Mouse (Mus musculus) heart, postnatal 10 days (tissue): ENCODE results near the gene Gm4871. TPM values are rescaled to one million over a fixed set of nuclear protein-coding genes. Genes with fewer than 3 reads are reported as not detected.
A peak's percentile ranks its signal among the peaks of the same experiment; 100 is the strongest.
"Not testable (repeated sequence)": the region's sequence is repeated elsewhere in the genome, so short reads cannot be mapped to it uniquely, and the experiment has no call there.

Experiments
- DNase-seq, 2 experiments: peaks; one replicate each; pipeline ENCODE4 v3.0.0; 2021
- intact Hi-C: fragments of 180-260 bp; cut with DNase I; formaldehyde crosslinking; loops from one replicate; pipeline ENCODE4 v1.15.1; 2025
- total RNA-seq, 2 experiments: library from RNA; stranded (reverse); gene quantifications; 2 replicates each; pipeline ENCODE4 v1.2.3; 2021

Gene Gm4871
- not detected for total RNA-seq

DNA sequence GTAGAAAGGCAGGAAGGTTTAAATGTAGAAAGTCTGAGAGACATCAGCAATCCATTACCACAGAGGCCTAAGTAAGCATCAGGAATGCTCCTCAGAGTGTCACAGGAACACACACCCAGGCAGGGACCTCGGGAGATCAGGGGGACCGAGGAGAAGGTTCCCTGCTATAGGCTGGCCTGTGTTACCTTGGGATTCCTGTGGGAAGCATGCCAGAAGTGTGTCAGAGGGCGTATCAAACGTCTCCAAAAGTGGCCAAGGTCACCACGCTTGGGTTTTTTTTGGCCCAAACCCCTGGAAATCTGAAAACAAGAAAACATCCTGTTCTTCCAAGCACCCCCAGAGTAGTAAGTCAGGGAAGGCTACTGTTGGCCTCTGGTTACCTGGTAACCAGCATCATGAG, at the start of gene Gm4871:
Gm4871 (minus strand) TSS at position 364 of the 400 bp plus-strand sequence.
- DNase-seq, intact Hi-C loops: not testable (repeated sequence)

DNA sequence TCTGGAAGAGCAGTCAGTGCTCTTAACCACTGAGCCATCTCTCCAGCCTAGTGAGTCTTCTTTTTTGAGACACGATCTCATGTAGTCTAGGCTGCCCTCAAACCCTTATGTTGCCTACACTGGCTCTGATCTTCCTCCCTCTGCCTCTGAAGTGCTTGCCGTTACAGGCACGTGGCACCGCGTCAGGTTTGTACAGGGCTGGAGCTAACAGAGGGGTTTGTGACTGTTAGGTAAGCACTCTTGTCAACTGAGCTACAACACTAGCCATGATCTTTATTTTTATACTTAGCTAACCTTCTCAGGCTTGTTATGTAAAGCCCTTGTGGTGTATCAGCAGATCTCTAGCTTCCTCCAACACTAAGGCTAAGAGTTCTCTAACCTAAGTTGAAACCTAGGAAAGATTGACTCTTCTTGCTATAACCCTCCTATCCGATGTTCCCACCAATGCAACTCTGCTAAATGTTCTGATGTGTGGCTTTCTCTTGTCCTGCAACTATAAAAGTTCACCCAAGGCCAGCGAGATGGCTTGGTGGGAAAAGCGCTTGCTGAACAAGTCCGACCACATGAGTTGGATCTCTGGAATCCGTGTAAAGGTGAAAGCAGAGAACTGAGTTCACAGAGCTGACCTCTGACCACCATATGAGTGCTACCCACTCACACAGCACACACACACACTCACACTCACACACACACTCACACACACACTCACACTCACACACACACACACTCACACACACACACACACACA, 49.5 kb upstream of the Gm4871 start:
- DNase-seq, result no peak
- intact Hi-C loops, result loop anchor here (10.0 kb wide), 1 partner anchor 187 kb away; no protein-coding TSS in a partner anchor

DNA sequence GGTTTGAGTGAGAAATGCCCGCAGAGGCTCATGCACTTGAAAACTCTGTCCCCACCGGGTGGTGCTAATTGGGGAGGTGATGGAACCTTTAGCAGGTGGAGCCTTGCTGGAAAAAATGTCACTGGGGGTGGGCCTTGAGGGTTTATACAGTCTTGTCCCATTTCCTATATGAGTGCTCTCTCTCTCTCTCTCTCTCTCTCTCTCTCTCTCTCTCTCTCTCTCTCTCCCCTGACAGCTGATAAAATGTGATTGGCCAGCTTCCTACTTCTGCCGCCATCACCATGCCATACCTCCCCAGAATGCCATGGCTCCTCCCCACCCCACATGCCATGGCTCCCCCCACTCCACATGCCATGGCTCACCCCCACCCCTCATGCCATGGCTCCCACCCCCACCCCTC, 42.5 kb upstream of the Gm4871 start:
- intact Hi-C loops, result no loop called here
- no peak for DNase-seq

DNA sequence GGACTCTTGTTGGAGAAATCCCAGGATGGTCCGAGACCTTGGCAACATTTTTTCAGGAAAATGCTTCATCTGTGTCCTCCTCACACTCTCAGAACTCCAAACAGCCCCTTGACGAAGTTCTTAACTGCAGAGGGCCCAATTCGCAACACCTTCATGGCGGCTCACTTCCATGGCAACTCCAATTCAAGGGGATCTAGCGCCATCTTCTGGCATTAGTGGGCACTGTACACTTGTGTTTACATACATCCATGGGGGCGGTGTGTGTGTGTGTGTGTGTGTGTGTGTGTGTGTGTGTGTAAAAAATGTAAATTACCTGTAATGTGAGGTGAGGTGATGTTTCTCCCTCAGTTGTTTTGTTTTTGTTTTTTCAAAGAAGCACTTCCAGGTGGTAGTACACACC, 38.8 kb upstream of the Gm4871 start:
- DNase-seq, result no peak
- intact Hi-C loops, result loop anchor here (5.0 kb wide), 1 partner anchor 69 kb away; no protein-coding TSS in a partner anchor

DNA sequence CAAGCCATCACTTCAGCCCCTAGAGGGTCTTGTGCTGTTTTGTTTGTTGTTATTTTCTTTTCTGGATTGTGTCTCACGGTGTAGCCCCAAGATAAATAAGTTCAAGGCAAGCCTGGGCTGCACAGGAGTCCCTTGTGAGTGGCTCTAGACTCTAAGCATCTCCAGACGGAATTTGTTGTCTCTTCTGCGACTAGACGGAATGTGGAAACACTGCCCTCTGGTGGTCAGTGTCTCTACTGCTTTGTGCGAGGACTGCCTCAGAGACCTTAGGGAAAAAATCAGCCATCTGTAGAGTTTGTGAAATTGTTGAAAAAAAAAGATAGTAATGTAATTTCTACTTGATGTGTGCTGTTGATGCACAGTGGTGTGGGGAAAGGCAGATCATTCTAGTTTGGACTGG, 37.2 kb upstream of the Gm4871 start:
- intact Hi-C loops, result loop anchor here (5.0 kb wide), 2 partner anchors 52 to 67 kb away; no protein-coding TSS in a partner anchor
- DNase-seq, result peak; percentile 71 to 87

DNA sequence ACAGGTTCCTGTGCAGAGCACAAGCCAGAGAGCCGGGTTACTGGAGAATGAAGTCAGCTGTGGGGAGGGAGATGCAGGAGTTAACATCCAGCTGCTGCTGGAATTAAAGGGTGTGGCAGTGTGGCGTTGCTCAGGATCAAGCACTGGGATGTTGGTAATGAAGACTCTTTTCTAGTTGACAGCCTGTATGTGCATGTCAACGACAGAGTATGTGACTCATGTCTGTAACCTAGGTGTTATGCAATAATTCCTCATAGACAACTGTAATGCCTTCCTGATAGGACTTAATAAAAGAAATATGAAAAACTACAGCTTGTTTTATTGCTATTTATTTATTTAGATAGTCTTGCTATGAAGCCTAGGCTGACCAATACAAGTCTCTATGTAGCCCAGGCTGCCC, 36.3 kb upstream of the Gm4871 start:
- no peak for DNase-seq
- intact Hi-C loops, result loop anchor here (5.0 kb wide), 1 partner anchor 52 kb away; no protein-coding TSS in a partner anchor

DNA sequence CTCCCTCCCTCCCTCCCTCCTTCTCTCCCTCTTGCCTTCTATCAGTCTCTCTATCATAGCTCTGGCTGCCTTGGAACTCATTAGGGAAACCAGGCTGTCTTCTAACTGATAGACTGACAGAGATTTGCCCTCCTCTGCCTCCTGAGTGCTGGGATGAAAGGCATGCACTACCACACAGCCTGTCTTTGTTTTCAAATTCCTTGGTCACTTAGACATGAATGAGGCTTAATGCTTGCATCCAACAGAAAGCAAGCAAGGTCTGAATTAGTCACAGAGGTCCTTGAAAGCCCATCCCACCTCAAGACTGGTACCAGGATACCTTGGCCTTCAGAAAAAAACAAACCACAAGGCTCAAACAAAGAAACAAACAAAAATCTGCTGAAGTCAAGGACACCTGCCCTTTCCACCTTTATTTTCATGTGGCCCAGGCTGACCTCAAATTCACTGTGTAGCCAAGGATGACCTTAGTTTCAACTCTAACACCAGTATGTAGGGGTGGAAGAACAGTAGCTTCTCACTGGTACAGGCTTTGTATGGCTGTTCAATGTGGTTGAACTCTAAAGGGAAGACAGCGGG, 32.3 kb upstream of the Gm4871 start:
- intact Hi-C loops, result loop anchor here (5.0 kb wide), 1 partner anchor 48 kb away; no protein-coding TSS in a partner anchor

DNA sequence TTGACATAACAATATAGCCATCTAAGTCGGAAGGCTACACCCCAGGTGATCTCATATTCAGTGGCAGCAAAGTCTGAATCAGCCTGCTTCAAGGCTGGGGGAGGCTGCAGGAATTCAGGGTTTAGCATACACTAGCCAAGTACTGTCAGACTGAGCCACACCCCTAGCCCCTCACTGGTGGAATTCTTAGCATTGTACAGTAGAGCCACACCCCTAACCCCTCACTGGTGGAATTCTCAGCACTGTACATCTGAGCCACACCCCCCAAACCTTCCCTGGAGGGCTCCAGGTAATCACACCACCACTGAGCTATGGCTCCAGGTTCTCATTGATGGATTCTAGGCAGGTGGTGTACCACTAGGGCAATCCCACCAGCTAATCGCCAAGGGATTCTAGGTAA, 27.0 kb upstream of the Gm4871 start:
- DNase-seq, result no peak
- intact Hi-C loops, result no loop called here

More for the DNA sequence above, 32.3 kb upstream of the Gm4871 start:
- no peak for DNase-seq

DNA sequence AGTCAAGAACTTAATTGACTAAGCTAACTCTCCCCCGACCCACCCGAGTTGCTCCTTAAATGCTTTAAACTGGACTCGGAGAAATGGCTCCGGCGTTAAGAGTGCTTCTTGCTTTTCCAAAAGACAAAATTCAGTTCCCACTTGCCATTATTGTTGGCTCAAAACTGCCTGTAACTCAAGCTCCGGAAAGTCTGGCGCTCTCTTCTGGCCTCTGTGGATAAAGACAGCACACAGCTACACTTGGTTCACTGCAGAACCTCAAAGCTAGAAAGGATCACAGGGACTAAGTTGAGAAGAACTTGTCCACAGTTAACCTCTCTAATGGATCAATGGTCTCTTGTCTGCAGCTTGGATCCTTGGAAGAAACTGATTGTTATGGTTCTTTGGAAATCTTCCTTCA, 26.2 kb upstream of the Gm4871 start:
- DNase-seq, result no peak
- intact Hi-C loops, result no loop called here

DNA sequence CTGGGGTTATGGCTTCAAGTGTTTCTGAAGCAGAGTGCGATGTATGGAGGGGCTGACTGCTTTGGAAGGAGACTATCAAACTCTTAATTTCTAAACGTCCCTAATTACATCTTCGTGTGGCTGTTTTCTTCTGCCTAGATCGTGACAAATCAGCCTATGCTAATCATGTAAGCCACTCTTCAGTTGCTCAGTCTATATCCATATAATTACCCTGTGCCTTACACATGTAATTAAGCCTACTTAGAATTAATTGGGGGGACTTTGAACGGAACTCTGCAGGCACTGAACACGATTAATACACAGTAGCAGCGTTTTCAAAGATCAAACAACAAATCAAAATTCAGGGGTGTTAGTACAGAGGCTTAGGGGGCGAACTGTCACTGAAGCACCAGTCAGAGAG, 25.4 kb upstream of the Gm4871 start:
- intact Hi-C loops, result no loop called here
- DNase-seq, result no peak

DNA sequence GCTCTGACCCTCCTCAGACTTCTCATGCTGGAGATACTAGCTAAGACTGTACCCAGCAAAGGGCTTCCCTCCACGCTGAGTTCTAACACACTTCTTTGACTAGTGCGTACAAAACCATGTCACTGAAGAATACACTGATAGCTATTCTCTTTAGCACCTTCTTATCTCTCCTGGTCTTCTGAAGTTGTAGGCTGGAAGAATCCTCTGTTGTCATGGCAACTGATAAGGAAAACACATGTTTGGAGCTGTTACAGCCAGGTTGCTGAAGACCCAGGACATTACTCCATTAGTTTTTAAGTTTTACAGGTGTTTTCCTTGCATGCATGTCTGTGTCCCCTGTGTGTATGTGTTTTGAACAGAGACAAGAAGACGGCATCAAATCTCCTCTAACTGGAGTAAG, 21.6 kb upstream of the Gm4871 start:
- intact Hi-C loops, result not testable (repeated sequence)

DNA sequence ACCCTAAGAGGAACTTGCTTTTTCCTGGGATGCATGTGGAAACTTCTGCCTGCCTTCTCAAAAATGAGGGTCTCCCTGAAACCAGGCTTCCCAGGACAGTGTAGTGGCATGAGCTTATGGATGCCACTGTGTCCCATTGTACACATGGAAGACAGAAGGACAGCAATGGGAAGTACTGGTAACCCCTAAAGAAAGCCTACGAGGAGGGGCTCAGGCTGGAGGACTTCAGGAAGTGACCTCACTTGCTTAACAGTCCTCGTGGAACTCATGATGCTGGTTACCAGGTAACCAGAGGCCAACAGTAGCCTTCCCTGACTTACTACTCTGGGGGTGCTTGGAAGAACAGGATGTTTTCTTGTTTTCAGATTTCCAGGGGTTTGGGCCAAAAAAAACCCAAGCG, 10.1 kb upstream of the Gm4871 start, which contains the start of gene 1700018F24Rik:
1700018F24Rik (plus strand) TSS at position 301 of the 400 bp plus-strand sequence.
- DNase-seq, intact Hi-C loops: not testable (repeated sequence)

More for the DNA sequence above, 21.6 kb upstream of the Gm4871 start:
- DNase-seq, result not testable (repeated sequence)

DNA sequence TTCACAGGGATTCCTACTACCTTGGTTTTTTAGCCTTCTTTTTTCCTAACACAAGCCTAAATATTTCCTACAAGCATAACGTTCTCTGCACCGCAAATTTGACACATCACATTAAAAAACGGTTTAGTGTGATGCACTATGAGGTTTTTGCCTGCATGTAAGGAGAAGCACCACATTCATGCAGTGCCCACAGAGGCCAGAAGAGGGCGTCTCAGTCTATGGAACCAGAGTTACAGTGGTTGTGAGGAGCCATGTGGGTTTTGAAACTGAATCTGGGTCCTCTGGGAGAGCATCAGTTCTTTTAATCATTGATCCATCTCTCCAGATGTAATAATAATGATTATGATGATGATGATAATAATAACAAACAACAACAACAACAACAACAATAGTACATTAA, 9.1 kb upstream of the Gm4871 start:
- DNase-seq, result peak in 1 of 2 experiments; percentile 15
- intact Hi-C loops, result no loop called here

DNA sequence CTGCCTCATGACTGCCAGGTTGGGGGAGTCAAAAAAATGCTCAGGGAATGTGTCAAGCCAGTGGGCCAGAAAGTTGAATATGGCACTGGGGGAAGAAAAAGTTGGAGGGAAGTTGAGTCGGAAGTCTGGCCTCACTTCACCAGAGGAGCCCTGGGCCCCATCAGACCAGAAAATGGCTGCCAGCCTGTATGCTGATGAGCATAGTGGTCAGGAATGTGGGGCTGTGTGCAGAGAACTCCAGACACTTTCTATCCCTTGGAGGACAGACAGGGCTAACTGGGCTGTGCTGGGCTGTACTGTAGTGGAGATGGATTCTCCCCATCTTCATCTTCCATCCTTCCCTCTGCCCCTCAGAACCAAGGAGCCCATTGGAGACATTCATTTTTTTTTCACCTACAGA, 2.1 kb downstream of the Gm4871 start:
- DNase-seq, intact Hi-C loops: not testable (repeated sequence)

DNA sequence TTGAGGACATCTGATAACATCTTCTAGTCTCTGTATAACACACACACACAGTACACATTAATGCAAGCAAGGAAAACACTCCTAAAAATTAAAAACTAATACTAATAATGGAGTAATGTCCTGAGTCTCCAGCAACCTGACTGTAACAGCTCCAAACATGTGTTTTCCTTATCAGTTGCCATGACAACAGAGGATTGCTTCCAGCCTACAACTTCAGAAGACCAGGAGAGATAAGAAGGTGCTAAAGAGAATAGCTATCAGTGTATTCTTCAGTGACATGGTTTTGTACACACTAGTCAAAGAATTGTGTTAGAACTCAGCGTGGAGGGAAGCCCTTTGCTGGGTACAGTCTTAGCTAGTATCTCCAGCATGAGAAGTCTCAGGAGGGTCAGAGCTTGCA, 11.8 kb downstream of the Gm4871 start:
- intact Hi-C loops, DNase-seq: not testable (repeated sequence)

DNA sequence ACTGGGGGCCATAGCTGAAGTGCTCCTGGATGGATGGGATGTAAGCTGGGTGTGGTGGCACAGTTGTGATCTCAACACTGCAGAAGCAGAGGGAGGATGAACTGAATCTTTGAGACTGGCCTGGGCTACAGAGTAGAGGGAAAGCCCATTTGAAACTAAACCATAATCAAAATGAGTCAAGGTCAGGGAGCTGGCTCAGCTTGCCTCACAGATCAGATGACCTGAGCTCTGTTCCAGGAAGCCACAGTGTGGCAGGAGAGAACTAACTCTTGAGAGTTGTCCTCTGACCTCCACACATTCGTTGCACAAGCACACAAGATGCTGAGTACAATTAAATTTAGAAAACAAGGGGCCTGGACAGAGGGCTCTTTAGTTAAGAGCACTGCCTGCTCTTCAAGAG, 12.3 kb downstream of the Gm4871 start:
- intact Hi-C loops, result not testable (repeated sequence)
- DNase-seq, result peak in 1 of 2 experiments; percentile 2

DNA sequence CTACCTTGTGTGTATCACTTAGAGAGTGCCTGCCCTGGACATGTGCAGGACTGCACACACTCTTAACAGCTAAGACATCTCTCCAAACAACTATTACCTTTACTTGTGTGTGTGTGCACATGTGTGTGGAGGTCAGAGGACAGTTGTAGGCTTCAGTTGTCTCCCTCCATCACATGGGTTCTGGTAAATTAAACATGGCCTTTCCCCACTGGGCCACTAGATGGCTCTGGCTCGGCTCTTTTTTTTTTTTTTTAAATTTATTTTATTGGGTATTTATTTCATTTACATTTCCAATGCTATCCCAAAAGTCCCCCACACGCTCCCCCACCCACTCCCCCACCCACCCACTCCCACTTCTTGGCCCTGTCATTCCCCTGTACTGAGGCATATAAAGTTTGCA, 15.8 kb downstream of the Gm4871 start:
- intact Hi-C loops, result loop anchor here (5.0 kb wide), 1 partner anchor 51 kb away; no protein-coding TSS in a partner anchor
- not testable (repeated sequence) for DNase-seq

DNA sequence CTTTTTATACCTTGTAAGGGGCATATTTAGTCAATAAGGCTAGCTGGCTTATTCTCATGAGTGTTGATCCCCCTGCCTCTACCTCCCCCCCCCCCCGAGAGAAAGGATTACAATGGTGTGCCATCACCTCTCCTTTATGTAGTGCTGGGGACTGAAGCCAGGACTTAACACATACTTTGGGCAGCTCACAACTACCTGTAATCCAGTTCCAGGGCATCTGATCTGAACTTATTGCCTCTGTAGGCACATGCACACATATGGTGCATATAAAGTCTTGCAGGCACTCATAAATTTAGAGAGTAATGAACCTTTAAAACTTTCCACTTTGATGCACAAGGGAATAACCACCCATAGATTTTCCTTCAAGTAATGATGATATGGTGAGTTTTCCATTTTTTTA, 18.3 kb downstream of the Gm4871 start:
- DNase-seq, result no peak
- intact Hi-C loops, result no loop called here

DNA sequence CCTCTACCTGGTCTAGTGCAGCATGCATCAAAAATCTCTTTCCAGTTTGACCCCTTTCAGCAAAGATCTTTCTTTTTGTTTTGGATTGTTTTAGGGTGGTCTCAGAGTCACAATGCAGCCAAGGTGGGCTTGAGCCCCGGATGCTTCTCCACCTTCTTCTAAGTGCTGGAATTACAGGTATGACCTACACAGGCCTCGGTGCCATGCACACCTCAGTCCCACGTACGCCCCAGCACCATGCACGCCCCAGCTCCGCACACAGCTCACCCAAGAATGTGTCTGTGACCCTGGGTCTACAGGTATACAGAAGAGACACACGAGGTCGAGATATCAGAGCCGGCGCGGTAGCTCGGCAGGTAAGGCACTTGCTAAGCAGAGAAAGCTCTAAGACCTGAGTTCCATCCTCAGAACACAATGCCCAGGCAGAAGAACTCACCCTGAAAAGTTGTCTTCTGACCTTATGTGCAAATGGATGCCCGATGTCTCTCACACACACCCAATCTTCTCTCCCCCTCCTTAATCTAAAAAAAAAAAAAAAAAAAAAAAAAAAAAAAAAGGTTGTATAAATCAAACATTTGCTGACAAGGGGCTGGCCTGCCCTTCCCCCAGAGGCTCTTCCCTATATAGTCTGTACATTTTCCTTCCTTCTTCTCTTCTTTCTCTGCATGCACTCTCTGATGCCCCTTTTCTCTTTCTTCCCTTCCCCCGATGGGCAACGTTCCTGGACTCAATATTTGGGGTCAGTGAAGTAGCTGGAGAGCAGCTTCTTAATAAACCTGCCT, 23.5 kb downstream of the Gm4871 start:
- no peak for DNase-seq
- intact Hi-C loops, result no loop called here

DNA sequence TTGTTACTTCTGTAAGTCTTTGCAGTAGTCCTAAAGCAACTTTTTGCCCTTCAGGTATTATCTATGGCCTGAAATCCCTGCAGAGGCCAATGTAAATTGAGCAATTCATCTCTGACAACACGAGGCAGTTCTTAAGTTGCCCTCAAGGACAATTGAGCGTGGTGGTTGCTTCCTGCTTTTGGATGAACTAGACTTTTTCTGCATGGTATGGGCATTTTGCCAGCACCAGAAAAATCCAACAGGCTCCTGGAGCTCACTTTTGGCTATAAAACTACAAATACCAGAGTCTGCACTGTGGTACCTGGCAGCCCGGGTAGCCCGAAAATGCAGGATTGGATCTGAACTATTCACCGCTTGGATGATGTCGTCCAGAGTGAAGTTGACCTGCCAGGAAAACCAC, 27.0 kb downstream of the Gm4871 start:
- intact Hi-C loops, result no loop called here
- no peak for DNase-seq

DNA sequence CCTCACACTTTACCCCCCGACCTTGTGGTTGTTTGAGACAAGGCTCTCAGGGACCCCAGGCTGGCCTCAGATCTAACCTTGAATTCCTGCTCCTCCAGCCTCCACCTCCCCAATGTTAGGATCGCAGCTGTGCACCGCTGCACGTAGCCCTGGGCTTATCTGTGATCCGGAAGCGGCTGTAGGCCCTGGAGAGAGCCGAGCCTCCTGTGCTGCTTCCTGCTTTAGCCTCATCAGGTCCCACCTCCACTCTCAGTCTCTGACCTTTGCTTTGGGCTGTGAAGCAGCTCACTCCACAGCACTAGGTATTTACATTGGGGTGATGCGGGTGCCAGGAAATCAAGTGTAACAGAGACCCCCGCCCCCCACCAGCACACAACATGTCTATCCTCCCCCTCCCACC, 28.1 kb downstream of the Gm4871 start:
- intact Hi-C loops, result loop anchor here (5.0 kb wide), 1 partner anchor 68 kb away; no protein-coding TSS in a partner anchor
- peak in 1 of 2 experiments; percentile 7 for DNase-seq
